Mouse (Mus musculus) spleen, postnatal 0 days (tissue): ENCODE data around the gene Qrfp. TPM values are rescaled to one million over a fixed set of nuclear protein-coding genes. Genes with fewer than 3 reads are reported as not detected.

Source experiments
- polyA plus RNA-seq: library from polyadenylated mRNA; unstranded; fragments of >200 nt; fragmentation: Nextera tagmentation; extraction: Ambion mirVana; gene quantifications from 2 replicates; pipeline ENCODE4 v1.2.1, GENCODE M21; 2015

The Qrfp gene
- 0.25 and 0.36 TPM in 2 replicates for polyA plus RNA-seq

DNA sequence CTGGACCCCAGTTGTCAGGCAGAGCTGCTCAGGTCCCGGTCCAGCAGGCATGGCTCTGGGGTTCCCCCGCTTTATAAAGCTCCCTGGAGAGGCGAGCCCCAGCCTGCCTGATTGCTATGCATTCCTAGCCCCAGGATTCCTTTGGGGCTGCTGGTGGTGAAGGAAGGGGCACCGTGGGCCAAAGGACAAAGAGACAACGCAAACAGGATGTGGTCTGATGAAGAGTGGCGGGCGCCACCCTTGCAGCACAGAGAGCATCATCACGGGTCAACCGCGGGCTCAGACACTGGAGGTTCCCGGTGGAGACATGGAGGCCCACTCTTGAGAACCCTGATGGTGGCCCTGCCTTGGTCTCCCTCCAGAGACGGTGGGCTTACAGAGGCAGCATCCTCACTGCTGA, at the start of gene Qrfp:
Gene Qrfp, minus strand, starts transcription at position 137 of the 400 bp plus-strand sequence.

GRCm38 (mm10) chr2:31845896-31846691, 35.7 kb upstream of the Qrfp start, which contains the start of gene Fibcd1:
Gene Fibcd1, minus strand, starts transcription at chr2:31846005.

Other genes with a start within 250 kb of the Qrfp start
- gene Fubp3, start 237.9 kb downstream of the Qrfp start, polyA plus RNA-seq, result 31.6 and 35.2 TPM in 2 replicates
- not detected in 2 replicates for gene Prdm12, start 170.5 kb downstream of the Qrfp start, polyA plus RNA-seq
- gene Exosc2, start 139.9 kb downstream of the Qrfp start, polyA plus RNA-seq, result 39.8 and 45.8 TPM in 2 replicates
- 10.2 and 11.6 TPM in 2 replicates for gene Abl1, start 122.2 kb downstream of the Qrfp start, polyA plus RNA-seq
- gene Fibcd1, start 35.4 kb upstream of the Qrfp start, polyA plus RNA-seq, result not detected in 2 replicates
- gene Lamc3, start 76.7 kb upstream of the Qrfp start, polyA plus RNA-seq, result 0.34 and 0.39 TPM in 2 replicates
- 1.6 and 2.7 TPM in 2 replicates for gene Aif1l, start 139.6 kb upstream of the Qrfp start, polyA plus RNA-seq
- gene Nup214, start 163.9 kb upstream of the Qrfp start, polyA plus RNA-seq, result 74.7 and 75.1 TPM in 2 replicates